Mouse (Mus musculus) thymus, adult 2 months (tissue): ENCODE data around the gene Rapgef3.

Source experiments
- CTCF ChIP-seq: fragments of 200-500 bp; IDR thresholded peaks from 2 replicates; pipeline ENCODE4 v1.5.1; 2012; ENCODE audit warnings: mild to moderate bottlenecking, control low read depth, low read length, moderate library complexity, borderline replicate concordance; ENCODE audit not compliant: control insufficient read depth, poor library complexity, insufficient read depth; ENCODE audit errors: extremely low read depth
- POLR2A ChIP-seq: fragments of 200-500 bp; IDR thresholded peaks from 2 replicates; pipeline ENCODE4 v1.6.1; 2012; ENCODE audit warnings: mild to moderate bottlenecking, low read length, control low read depth, moderate library complexity; ENCODE audit not compliant: control insufficient read depth, poor library complexity, insufficient read depth; ENCODE audit errors: extremely low read depth

DNA sequence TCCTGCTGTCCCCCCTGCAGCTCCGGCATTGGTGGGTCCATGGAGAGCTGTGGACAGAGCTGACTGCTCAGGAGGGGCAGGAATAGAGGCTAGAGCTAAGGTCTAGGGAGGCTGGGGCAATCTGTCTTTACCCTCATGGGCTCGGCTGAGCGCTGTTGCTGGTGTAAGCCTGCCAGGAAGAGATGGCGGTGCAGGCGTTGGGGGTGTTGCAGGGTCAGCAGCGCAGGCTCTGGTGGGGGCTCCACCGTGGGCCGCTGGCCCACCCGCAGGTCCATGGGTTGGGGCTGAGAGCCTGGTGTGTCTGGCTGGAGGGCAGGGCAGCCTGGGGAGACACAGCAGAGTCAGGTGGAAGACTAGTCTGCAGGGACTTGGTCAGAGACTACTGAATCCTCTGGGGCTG is 43.5 kb upstream of the Rapgef3 start:
- TF ChIP-seq POLR2A = no peak
- no peak for TF ChIP-seq CTCF
